Mouse (Mus musculus) right cerebral cortex, adult 2 months (tissue): ENCODE measurements around the gene Ifit2.

Experiments
- DNase-seq, 2 experiments: peaks; one replicate each; pipeline ENCODE4 v3.0.0; 2021 to 2022; ENCODE audit warnings: low spot score in 2 of 2

The Ifit2 gene

GRCm38 (mm10) chr19:34550534-34551223 is at the start of gene Ifit2:
Ifit2 (plus strand) TSS chr19:34550694.
- DNase-seq: peak; percentile 72

- DNase-seq: peak; percentile 25 to 50
Observed at GRCm38 (mm10) chr19:34500763-34501162, 49.7 kb upstream of the Ifit2 start.

GRCm38 (mm10) chr19:34505161-34505721 is 45.3 kb upstream of the Ifit2 start:
- DNase-seq: no peak

DNA sequence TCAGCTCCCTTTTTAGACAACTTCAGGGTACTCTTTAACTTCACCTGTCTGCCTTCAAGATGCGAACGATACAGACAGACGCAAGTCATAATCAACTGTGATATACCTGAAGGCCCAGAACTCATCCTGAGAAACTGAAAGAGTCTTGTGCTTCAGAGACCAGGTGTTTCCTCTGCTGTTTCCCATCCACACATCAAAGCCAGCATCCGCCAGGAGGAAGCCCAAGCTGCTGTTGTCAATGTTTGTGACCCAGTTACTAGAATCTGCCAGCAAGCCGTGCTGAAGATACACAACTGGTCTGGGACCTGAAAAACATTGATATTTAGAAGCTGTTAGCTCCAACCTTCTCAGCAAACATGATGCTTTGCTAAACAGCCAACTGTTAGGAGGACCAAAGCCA is 39.8 kb upstream of the Ifit2 start:
- no peak for DNase-seq

DNA sequence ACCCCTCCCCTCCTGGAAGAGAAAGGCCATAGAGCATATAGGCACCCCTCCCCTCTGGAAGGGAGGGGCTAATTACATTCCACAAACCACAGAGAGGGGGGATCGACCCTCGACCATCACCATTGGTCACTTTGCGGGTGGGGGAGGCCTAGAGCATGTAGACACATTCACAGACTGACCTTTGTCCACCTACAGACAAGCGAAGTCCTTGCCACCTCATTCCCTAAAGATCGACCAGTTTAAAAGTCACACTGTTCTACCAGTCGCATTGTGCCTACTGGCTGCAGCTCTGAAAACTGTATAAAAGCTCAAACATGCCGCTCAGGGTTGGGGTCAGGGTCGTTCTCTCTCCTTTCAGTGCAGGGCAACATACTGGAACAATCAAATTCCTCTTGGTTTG is 39.0 kb upstream of the Ifit2 start:
- no peak for DNase-seq

DNA sequence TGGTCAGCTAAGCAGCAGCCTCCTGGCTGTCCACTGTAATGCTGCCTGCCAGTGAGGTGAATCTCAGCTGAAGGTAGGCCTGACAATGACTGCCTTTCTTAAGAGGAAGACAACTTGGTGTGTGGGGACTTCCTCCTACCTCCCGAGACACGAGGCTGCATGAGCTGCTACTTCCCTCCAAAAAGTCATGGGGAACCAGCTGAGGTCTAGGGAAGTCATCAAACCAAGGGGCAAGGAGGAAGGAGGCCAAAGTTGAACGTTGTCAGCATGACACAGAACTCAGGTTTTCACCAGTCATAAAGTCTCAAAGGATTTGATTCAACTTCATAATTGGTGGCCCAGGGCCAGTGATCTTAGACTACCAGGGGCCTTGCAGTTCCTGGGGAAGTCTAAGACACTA is 34.8 kb upstream of the Ifit2 start:
- no peak for DNase-seq

- no peak for DNase-seq
Observed at GRCm38 (mm10) chr19:34516346-34516745, 34.1 kb upstream of the Ifit2 start.

GRCm38 (mm10) chr19:34517197-34517596 is 33.3 kb upstream of the Ifit2 start:
- no peak for DNase-seq

DNA sequence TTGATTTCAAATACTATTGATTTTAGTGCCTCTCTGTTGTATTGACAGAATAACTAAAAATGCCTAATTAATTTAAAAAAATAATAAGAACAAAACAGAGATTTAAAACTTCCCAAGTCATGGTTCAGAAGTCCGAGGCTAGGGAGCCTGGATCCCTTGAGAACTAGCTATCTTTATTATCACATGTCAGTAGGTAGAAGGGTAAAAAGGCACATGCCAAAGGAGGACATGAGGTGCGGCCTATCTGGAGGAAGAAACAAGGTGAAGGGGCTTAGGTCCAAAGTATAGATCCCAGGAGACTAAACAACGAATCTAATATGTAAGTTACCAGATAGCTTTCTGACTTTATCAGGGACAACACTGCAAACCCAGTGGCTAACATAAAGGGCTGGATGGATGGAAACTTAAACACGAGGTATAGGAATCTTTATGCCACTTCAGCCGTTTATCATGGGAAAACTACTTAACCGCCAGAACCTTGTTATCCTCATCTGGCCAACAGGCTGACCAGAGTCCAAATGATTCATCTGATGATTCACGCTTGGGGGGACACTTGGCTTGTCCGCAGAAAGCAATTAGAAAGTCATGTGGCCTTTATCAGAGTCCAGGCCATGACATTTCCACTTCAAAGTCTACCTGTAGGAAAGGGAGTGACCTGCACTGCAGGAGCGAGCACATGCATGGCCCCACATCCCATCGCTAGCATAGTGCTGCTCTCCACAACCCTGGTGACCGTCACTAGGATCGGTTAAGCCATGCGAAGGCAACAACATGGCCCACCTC is 32.5 kb upstream of the Ifit2 start:
- DNase-seq: no peak

DNA sequence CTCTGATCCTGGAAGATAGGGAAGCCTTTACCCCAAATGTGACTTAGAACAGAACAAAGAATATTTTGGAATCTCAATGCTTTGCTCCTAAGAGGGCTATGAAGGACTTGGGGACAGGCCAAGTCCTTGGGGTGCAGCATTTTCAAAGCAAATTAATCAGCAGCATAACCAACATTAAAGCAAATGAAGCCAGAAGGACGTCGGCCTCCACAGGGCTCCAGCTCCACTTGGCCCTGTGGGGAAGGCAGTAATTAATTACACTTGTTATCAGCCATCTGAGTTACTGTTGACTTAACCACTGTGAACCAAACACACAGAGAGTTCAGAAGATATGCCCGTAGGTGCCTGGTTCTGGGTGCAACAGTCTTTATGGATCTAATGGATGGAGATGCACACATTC is 31.7 kb upstream of the Ifit2 start:
- DNase-seq: no peak

DNA sequence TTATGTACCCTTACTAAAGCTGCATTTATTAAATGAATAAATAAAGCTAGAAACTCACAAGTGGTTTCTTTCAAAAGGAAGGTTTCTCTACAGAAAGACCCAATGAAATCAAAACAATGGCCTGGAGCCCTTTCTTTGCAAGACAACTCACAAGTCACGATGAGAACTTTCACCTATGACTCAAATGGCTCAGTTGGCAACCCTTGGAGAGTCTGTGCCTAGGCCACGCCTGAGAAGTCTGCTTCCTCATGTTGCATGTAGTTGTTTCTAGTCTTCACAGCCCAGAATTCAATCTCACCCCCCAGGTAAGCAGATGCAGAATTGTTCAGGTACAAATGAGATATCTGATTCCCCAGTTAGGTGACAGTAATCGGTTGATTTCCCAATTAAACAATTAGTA is 30.8 kb upstream of the Ifit2 start:
- DNase-seq: no peak

- no peak for DNase-seq
Observed at GRCm38 (mm10) chr19:34520051-34520450, 30.4 kb upstream of the Ifit2 start.

DNA sequence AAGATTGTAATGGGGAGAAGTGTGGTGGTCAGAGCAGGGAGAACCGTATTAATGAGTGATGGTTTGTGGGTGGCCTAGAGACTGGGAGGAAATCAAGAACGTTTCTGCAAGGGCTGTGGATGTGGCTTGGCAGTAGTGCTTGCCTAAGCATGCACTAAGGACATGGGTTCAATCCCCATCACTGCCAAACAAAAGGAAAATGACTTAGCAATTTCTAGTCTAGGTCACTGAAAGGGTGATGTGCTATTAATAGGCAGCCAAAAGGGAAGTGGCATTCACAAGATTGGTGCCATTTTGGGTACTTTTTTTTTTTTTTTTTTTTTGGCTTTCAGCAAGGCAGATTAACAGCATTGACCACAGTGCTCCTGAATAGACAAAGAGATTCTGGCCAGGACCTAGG is 29.1 kb upstream of the Ifit2 start:
- no peak for DNase-seq

DNA sequence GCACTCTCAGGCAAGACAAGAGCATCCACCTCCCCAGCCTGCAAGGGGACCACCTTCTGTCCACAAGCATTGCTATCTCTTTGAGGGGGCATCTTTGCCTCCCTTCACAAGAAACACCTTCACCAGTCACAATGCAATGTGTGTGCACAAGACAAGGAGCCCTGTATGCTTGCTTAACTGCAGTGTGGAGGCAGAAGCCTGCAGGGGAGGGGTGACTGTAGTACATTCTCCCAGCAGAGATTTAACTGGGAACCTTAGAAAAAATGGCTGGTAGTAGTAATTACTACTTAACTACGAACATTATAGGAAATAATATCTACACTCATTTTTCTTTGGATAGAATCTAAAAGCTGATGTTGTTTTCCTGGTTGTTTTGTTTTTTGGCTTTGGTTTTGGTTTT is 28.5 kb upstream of the Ifit2 start:
- DNase-seq: no peak

DNA sequence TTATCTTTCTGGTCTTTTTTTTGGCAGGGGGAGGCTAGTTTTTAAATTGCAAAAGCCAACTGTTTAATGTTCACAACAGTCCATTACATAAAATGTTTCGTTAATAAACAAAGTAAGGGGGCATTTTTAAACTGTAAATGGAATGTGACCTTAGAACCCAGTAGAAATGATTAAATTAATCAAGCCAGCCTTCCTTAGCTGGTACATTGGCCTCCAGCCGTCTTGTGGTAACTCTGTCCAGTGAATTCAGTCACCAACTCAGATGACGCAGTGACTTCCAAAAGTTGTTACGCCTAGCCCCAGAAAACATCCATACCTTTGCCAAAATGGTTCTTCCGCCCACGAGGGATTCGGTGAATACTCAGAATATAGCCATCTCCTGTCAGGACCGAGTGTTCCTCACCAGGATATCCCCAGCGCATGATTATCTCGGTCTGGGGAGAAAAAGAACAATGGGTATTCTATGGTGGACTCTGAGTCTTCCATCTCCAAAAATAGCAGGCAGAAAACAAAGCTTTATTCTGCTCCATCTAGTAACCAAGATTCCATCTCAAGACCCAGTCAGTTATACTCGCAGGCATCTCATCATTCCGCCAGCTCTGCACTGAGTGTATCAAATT is 27.3 kb upstream of the Ifit2 start:
- no peak for DNase-seq

- no peak for DNase-seq
Observed at GRCm38 (mm10) chr19:34524646-34525045, 25.8 kb upstream of the Ifit2 start.

DNA sequence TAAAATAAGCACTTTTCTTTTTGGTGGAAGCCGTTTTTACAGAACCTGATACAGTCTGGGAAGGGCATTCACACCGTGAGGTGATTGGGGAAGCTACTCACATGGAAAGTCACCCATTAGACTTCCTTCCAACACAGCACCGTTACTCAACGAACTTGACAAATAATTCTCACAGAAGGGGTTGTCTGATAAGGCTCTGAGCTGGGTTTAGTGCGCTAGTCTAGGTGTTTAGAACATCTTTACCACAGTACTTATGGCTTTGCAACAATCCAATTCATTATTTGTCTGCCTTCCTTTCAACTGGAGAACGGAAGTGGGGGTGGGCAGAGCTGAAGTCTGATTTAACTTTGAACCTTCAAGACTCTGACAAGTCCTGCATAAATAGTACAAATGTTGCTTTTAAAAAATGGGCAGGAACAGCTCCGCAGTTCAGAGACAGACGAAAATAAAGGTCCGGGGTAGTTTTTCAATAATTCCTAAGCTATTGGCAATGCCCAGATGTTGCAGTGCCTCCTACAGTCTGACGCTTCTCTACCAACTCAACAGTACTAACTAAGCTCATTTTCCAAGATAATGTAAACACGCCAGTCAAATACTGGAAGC is 24.1 kb upstream of the Ifit2 start:
- peak; percentile 5 to 20 for DNase-seq

- DNase-seq: peak; percentile 91
Observed at GRCm38 (mm10) chr19:34526941-34527682, 23.4 kb upstream of the Ifit2 start, which contains the start of gene Lipa. Lipa (minus strand) TSS chr19:34527474.

DNA sequence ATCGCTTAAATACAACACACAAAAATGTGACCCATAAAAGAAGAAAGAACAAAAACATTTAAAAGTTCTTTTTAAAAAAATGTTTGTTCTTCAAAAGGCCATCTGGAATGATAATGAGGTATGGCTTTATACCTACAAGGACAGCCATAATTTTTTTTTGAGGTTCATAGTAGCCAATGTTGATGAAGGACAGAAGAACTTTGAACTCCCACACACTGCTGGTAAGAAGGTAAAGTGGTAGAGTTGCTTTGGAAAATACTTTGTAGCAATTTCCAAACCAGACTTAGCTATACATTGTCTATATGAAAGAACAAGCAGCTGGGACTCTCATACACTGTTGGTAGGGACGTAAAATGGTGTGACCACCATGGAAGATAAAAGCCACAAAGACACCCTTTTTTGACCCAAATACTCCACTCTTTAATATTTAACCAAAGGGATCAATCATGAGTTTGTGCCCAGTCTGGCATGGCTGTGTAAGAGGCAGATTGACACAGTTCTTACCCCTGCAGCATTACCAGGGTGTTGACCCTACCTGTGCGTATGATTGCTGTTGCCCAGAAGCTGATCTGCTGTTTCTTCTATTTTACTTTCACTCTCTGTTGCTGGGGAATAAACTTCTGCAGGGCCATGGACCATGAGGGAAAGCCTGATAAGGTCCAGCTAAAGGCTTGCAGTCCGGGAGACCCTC is 18.3 kb upstream of the Ifit2 start:
- no peak for DNase-seq

DNA sequence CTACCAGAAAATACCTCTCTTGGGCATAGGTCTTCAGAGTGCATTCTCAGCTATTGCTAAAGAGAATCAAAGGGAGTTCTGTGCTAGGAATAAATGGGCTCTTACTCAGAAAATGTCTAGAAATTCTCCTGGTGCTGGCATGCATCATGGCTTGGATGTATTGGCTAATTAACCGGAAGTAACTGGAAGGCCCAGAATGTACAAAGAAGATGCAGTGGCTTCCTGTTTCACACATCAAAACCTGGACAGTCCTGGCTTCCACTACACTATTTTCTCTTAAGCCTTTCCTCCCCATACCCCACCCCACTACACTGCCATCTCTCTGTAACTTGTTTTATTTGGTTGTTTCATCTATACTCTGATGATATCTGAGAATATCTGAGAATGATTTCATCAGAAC is 11.1 kb upstream of the Ifit2 start:
- DNase-seq: no peak

DNA sequence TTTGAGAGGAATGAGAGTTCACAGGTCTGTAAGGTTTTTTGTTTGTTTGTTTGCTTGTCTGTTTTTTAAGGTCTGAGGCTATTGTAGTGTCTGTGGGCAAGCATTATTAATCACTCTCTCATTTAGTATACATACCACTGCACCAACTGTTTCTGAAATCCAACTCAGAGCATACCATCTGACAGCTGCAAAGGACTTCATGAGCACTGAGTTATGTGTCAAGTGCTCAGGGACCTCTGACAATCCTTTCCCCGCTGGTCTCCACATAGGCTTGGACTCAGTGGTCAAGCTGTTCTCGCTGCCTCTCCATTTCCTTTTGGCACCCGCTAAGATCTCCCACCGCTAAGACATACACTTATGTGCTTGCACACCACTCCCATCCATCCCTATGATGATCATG is 4.3 kb upstream of the Ifit2 start:
- DNase-seq: no peak
